Mouse (Mus musculus) kidney, postnatal 0 days (tissue): ENCODE measurements around the gene Prkg1. TPM values are rescaled to one million over a fixed set of nuclear protein-coding genes. Genes with fewer than 3 reads are reported as not detected.

Source experiments
- ATAC-seq: fragments of 200-750 bp; cut with Nextera tagmentation; replicated peaks from 2 replicates; pipeline ENCODE4 v1.8.0; 2017; ENCODE audit warnings: low read depth, moderate number of reproducible peaks, moderate TSS enrichment, moderate library complexity; ENCODE audit not compliant: low FRiP score
- DNase-seq: peaks from one replicate; pipeline ENCODE4 v3.0.0-alpha.2; 2016; ENCODE audit warnings: low spot score
- H3K27ac ChIP-seq: fragments of 300-500 bp; sonication (generic); 2 replicates; pipeline ENCODE4 v1.5.1; 2014; ENCODE audit warnings: mild to moderate bottlenecking
- H3K27me3 ChIP-seq: fragments of 300-500 bp; sonication (generic); 2 replicates; pipeline ENCODE4 v1.6.1; 2014; ENCODE audit warnings: low read length, mixed read lengths; ENCODE audit not compliant: insufficient read depth
- H3K36me3 ChIP-seq: fragments of 300-500 bp; sonication (generic); 2 replicates; pipeline ENCODE4 v1.6.1; 2014; ENCODE audit warnings: low read length, mixed read lengths; ENCODE audit not compliant: insufficient read depth
- H3K4me1 ChIP-seq: fragments of 300-500 bp; sonication (generic); replicated peaks from 2 replicates; pipeline ENCODE4 v1.6.1; 2014; ENCODE audit warnings: antibody characterized with exemption, low read length, mixed read lengths; ENCODE audit not compliant: insufficient read depth
- H3K4me2 ChIP-seq: fragments of 300-500 bp; sonication (generic); 2 replicates; pipeline ENCODE4 v1.6.1; 2014; ENCODE audit warnings: mild to moderate bottlenecking, low read length, moderate library complexity, mixed read lengths
- H3K4me3 ChIP-seq: fragments of 300-500 bp; sonication (generic); replicated peaks from 2 replicates; pipeline ENCODE4 v1.5.1; 2014; ENCODE audit warnings: low read depth, low read length
- H3K9ac ChIP-seq: fragments of 300-500 bp; sonication (generic); 2 replicates; pipeline ENCODE4 v1.6.1; 2014; ENCODE audit warnings: low read depth, low read length
- H3K9me3 ChIP-seq: fragments of 300-500 bp; sonication (generic); replicated peaks from 2 replicates; pipeline ENCODE4 v1.6.1; 2016; ENCODE audit warnings: low read length, inconsistent platforms, mixed read lengths
- CTCF ChIP-seq: IDR thresholded peaks from 2 replicates; pipeline ENCODE4 v1.5.1; 2016; ENCODE audit warnings: antibody characterized with exemption, low read depth, mild to moderate bottlenecking, moderate library complexity
- WGBS: fragments of 180-500 bp; shearing (Covaris S2); extraction: QIAGEN DNeasy Blood & Tissue Kit; methylation state at CpG from one replicate; pipeline ENCODE4 v1.1.7; 2014; 5-methylcytosine and 5-hydroxymethylcytosine counted together
- polyA plus RNA-seq: library from polyadenylated mRNA; unstranded; fragments of >200 nt; fragmentation: Nextera tagmentation; extraction: Ambion mirVana; gene quantifications from 2 replicates; pipeline ENCODE4 v1.2.1, GENCODE M21; 2015

Prkg1 gene
- polyA plus RNA-seq, 1 experiment from 2014 or later, result 2.3 TPM

DNA sequence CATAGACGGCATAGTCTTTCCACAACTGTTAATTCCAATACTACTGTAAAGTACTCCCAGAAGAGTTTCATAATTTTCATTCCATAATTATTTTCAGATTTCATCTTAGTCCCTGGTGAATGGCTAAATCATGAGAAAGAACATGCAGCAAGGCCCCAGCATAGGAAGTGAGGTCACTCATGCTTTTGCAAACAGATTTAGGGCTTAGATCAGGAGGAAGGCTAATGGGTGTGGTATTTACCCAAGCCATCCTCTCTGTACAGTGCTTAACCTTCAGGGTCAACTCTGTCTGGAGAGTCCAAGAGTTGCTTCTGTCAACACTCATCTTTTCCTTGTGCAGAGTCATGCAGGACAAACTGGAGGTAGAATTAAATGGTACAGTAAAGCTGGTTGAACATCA lies 331.4 kb downstream of the Prkg1 start:
- whole genome bisulfite sequencing, result 61% methylated on average over 1 of the region's 1 CpGs
- no peak overlapping the region for H3K4me2 ChIP-seq
- ATAC-seq (no peak), DNase-seq (no peak)
- no peak overlapping the region for H3K27ac ChIP-seq
- no peaks in the 10 kb centered on the region for H3K36me3 ChIP-seq
- no peaks in the 10 kb centered on the region for H3K27me3 ChIP-seq
- H3K9me3 ChIP-seq, result no peaks in the 10 kb centered on the region
- H3K9ac ChIP-seq, result no peak overlapping the region
- H3K4me3 ChIP-seq, result no peak overlapping the region
- TF ChIP-seq CTCF, result no peak
- no peaks in the 10 kb centered on the region for H3K4me1 ChIP-seq

DNA sequence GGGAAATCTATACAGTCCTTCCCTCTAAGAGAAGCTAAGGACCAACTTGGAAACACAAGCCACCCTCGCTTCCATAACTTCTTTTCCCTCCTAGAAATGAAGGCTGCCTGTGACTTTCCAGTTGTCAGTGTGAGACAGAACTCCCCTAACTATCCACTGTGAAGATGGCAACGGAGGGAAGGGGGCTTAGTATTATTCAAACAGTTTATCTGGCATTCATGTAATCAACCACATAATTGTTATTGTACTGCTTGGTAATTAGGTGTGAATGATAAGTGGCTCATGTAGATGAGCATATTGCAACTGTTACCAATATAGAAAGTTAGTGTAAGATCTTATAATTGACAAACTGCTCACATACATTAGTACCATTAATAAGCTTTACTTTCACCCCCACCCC lies 333.4 kb downstream of the Prkg1 start:
- Histone ChIP-seq H3K4me3 (no peak overlapping the region), H3K9ac (no peak overlapping the region), H3K4me2 (no peak overlapping the region), H3K36me3 (no peaks in the 10 kb centered on the region), H3K4me1 (no peaks in the 10 kb centered on the region), H3K27ac (no peak overlapping the region), H3K9me3 (no peaks in the 10 kb centered on the region), H3K27me3 (no peaks in the 10 kb centered on the region)
- no peak for TF ChIP-seq CTCF
- no peak for DNase-seq
- 78% methylated on average over 2 of the region's 2 CpGs for WGBS
- no peak for ATAC-seq

- no peaks in the 10 kb centered on the region for H3K9me3 ChIP-seq
- H3K4me3 ChIP-seq, result no peak overlapping the region
- H3K27me3 ChIP-seq, result no peaks in the 10 kb centered on the region
- WGBS, result 79% methylated on average over 5 of the region's 5 CpGs
- H3K9ac ChIP-seq, result no peak overlapping the region
- H3K36me3 ChIP-seq, result no peaks in the 10 kb centered on the region
- ATAC-seq, result no peak
- no peak overlapping the region for H3K27ac ChIP-seq
- TF ChIP-seq CTCF, result peak; percentile 41; the same call in 1 of the 2 replicates
- DNase-seq, result no peak
- no peak overlapping the region for H3K4me2 ChIP-seq
- H3K4me1 ChIP-seq, result no peaks in the 10 kb centered on the region
These were observed 338.7 kb downstream of the Prkg1 start for GRCm38 (mm10) chr19:31426142-31426541.

DNA sequence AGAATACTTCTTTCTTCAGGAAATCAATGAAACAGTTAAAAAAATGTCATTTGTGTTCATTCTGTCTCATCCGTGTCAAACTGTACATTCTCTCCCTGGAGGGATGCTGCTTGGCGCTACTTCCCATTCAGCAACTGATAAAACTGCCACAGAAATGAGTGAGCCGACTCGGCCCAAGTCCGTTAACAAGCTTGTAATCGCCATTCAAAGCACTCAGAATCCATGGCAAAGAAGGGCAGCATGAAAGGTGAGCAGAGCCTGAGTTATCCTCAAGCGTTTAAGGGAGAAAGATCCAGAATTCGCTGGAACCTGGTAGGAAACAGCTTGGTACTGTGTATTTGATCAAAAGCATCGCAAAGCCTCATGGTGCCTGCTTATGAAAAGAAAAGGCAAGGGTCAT lies 339.6 kb downstream of the Prkg1 start:
- no peak for DNase-seq
- Histone ChIP-seq H3K27ac (no peak overlapping the region), H3K9ac (no peak overlapping the region), H3K27me3 (no peaks in the 10 kb centered on the region), H3K4me2 (no peak overlapping the region), H3K4me3 (no peak overlapping the region), H3K36me3 (no peaks in the 10 kb centered on the region), H3K9me3 (no peaks in the 10 kb centered on the region), H3K4me1 (no peaks in the 10 kb centered on the region)
- no peak for TF ChIP-seq CTCF
- 77% methylated on average over 9 of the region's 9 CpGs for WGBS
- no peak for ATAC-seq

GRCm38 (mm10) chr19:31424319-31424718 lies 340.5 kb downstream of the Prkg1 start:
- Histone ChIP-seq H3K27ac (no peak overlapping the region), H3K36me3 (no peaks in the 10 kb centered on the region), H3K27me3 (no peaks in the 10 kb centered on the region), H3K4me3 (no peak overlapping the region), H3K4me1 (no peaks in the 10 kb centered on the region), H3K9me3 (no peaks in the 10 kb centered on the region), H3K4me2 (no peak overlapping the region), H3K9ac (no peak overlapping the region)
- no peak for TF ChIP-seq CTCF
- ATAC-seq (no peak), DNase-seq (peak; percentile 64)
- 39% methylated on average over 5 of the region's 5 CpGs for WGBS

DNA sequence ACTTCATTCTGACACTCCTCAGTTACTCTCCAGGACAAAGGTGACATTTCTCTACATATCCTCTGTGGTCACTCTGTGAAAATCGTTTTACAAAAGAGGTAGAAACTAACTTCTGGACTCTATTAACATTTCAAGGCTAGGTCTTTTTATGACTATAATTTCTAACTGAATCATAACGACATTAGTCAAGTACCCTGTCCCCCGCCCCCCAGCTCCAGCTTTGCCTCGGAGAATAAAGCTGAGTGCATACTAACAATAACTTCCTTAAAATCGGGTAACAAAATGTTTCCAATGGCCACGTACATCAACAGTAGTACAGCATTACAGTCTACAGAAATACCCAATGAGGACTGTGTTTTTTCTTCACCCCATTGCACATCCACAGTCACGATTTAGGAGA lies 351.3 kb downstream of the Prkg1 start:
- 84% methylated on average over 7 of the region's 7 CpGs for WGBS
- Histone ChIP-seq H3K4me1 (no peaks in the 10 kb centered on the region), H3K4me3 (no peak overlapping the region), H3K4me2 (no peak overlapping the region), H3K9me3 (no peaks in the 10 kb centered on the region), H3K27ac (no peak overlapping the region), H3K27me3 (no peaks in the 10 kb centered on the region), H3K36me3 (no peaks in the 10 kb centered on the region), H3K9ac (no peak overlapping the region)
- TF ChIP-seq CTCF, result no peak
- DNase-seq (no peak), ATAC-seq (no peak)

DNA sequence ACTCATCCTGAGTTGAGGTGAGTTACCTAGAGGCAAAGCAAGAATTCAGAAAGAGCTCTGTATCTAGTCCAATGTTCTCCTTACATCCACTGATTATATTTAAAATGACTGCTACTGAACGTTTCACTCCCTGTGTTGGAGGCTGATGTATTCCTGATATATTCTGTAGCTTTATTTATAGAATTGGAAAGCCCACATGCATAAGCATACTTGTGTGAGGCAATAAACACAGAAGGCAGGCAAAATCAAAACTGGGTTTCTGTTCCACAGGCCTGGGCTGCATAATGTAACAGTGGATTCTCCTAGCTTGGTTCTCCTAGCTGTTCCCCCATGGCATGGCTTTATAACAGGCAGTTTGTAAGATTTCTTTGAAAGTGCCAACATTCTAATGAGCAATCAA lies 368.7 kb downstream of the Prkg1 start:
- no peak overlapping the region for H3K9ac ChIP-seq
- no peak overlapping the region for H3K4me2 ChIP-seq
- 74% methylated on average over 1 of the region's 1 CpGs for WGBS
- no peaks in the 10 kb centered on the region for H3K9me3 ChIP-seq
- no peaks in the 10 kb centered on the region for H3K4me1 ChIP-seq
- ATAC-seq, result no peak
- H3K27ac ChIP-seq, result no peak overlapping the region
- TF ChIP-seq CTCF, result no peak
- H3K27me3 ChIP-seq, result no peaks in the 10 kb centered on the region
- no peaks in the 10 kb centered on the region for H3K36me3 ChIP-seq
- no peak for DNase-seq
- H3K4me3 ChIP-seq, result no peak overlapping the region
